Mouse (Mus musculus) liver, adult 2 months (tissue): ENCODE measurements around the gene Fgd1.

ENCODE experiments used
- CTCF ChIP-seq: fragments of 200-500 bp; IDR thresholded peaks from 2 replicates; pipeline ENCODE4 v1.5.1; 2011; ENCODE audit warnings: low read depth, low read length, control low read depth
- POLR2A ChIP-seq: fragments of 200-500 bp; IDR thresholded peaks from 2 replicates; pipeline ENCODE4 v1.6.1; 2011; ENCODE audit warnings: low read length, control low read depth; ENCODE audit not compliant: insufficient read depth; ENCODE audit errors: extremely low read depth

- TF ChIP-seq CTCF (no peak), POLR2A (no peak)
These were observed 4.4 kb downstream of the Fgd1 start for GRCm38 (mm10) chrX:151050337-151050736.
